Comparison of ENCODE assay signal across 8 mouse cellular contexts in genomic region chr5:137533117-137533827, GRCm38 (mm10). TPM values are rescaled to one million over a fixed set of nuclear protein-coding genes. Genes with fewer than 3 reads are reported as not detected.
DNase-seq lines count a peak whose midpoint lies in the region; ATAC-seq lines count a peak whose summit lies in the region.

TSS of gene Epo (minus strand) at chr5:137533242.
TSS of gene Gnb2 (minus strand) at chr5:137533510.

- peak; percentile 93 to 95 for DNase-seq in adrenal gland, adult 18-20 months (ENCODE audit: low spot score in 2 of 2)
- peak; percentile 99 for DNase-seq in embryo, embryonic 11 days
- peak; percentile 99 for DNase-seq in gastrocnemius, postnatal 25 days
- peak; percentile 98 for DNase-seq in intestine, embryonic 14.5 days (ENCODE audit: low spot score)
- DNase-seq in left cerebral cortex, postnatal 14 days (ENCODE audit: low spot score in 2 of 2): peak; percentile 96 to 98
- DNase-seq in mesoderm, embryonic 11.5 days (ENCODE audit: low read depth, low spot score): peak; percentile 99
- peak; percentile 93 to 95 for DNase-seq in right cerebral cortex, postnatal 36 days (ENCODE audit: low spot score in 2 of 2)
- DNase-seq in yolk sac, embryonic 10.5 days (ENCODE audit: low spot score): peak; percentile 98

- H3K9ac ChIP-seq in intestine, embryonic 14.5 days (ENCODE audit: low read length): peak within 1 kb of the TSS; percentile 82

- peak within 1 kb of the TSS; percentile 88 for H3K27ac ChIP-seq in intestine, embryonic 14.5 days (ENCODE audit: low read depth)

- peaks cover 20% of the 10 kb centered on the region for H3K36me3 ChIP-seq in intestine, embryonic 14.5 days (ENCODE audit: control insufficient read depth, insufficient read depth, low read length)

- no peaks in the 10 kb centered on the region for H3K9me3 ChIP-seq in intestine, embryonic 14.5 days (ENCODE audit: control insufficient read depth, low read length)

- no peaks in the 10 kb centered on the region for H3K27me3 ChIP-seq in intestine, embryonic 14.5 days (replicated peaks; ENCODE audit: control insufficient read depth, insufficient read depth, low read length)

- H3K4me3 ChIP-seq in intestine, embryonic 14.5 days (ENCODE audit: low read depth, low read length): peak within 1 kb of the TSS; percentile 84

- H3K4me1 ChIP-seq in intestine, embryonic 14.5 days (replicated peaks; ENCODE audit: control insufficient read depth, insufficient read depth, low read length): peaks cover 9% of the 10 kb centered on the region; the same call in 1 of the 2 replicates

- under 1% methylated on average over 40 of the region's 40 CpGs for WGBS in intestine, embryonic 14.5 days

- peak within 1 kb of the TSS; percentile 83 for H3K4me2 ChIP-seq in intestine, embryonic 14.5 days (ENCODE audit: low read length)

- intact Hi-C loops in left cerebral cortex, postnatal 14 days (cut with DNase I): loop anchor here (5.0 kb wide), 1 partner anchor 69 kb away; the partner anchor contains the start of gene Mospd3

- peak; percentile 86 for ATAC-seq in intestine, embryonic 14.5 days (replicated peaks; ENCODE audit: low FRiP score, low TSS enrichment, low read depth)

RNA-seq across cellular contexts. Expression of gene Epo, which starts in this region (rescaled TPM):
- total RNA-seq in adrenal gland, adult 18-20 months (2021): not detected
- total RNA-seq in gastrocnemius, postnatal 25 days (2021): not detected
- polyA plus RNA-seq in intestine, embryonic 14.5 days (2014; fragmentation: Nextera tagmentation; extraction: Ambion mirVana): 0.71 and 0.80 TPM in 2 replicates
- not detected for total RNA-seq in left cerebral cortex, postnatal 14 days (2021)

RNA-seq across cellular contexts. Expression of gene Gnb2, which starts in this region (rescaled TPM):
- total RNA-seq in adrenal gland, adult 18-20 months (2021): 100 to 1,000 TPM; 517 to 525 TPM
- 100 to 1,000 TPM; 129 to 130 TPM for total RNA-seq in gastrocnemius, postnatal 25 days (2021)
- 390 and 430 TPM in 2 replicates for polyA plus RNA-seq in intestine, embryonic 14.5 days (2014; fragmentation: Nextera tagmentation; extraction: Ambion mirVana)
- total RNA-seq in left cerebral cortex, postnatal 14 days (2021): 100 to 1,000 TPM; 777 to 806 TPM

Comparison
In these comparisons a context has a peak if more than half of its experiments do, and no peak if none do; other contexts are left out.
1. Peak in every context shown above with its lines: DNase-seq, ATAC-seq, H3K4me3 ChIP-seq and H3K27ac ChIP-seq.